Mouse (Mus musculus): ENCODE measurements around the gene Coa5.
A peak's percentile ranks its signal among the peaks of the same experiment; 100 is the strongest.

The Coa5 gene

GRCm38 (mm10) chr1:37429366-37430296, at the start of gene Coa5, which contains the start of gene Unc50:
Gene Coa5, minus strand, starts transcription at chr1:37430103.
Gene Unc50, plus strand, starts transcription at chr1:37430139.
- peak; percentile 94 for DNase-seq (ENCODE audit: low spot score)

GRCm38 (mm10) chr1:37479074-37479473, 49.2 kb upstream of the Coa5 start:
- no peak for DNase-seq (ENCODE audit: low spot score)

GRCm38 (mm10) chr1:37478416-37478815, 48.5 kb upstream of the Coa5 start:
- no peak for DNase-seq (ENCODE audit: low spot score)

GRCm38 (mm10) chr1:37477928-37478327, 48.0 kb upstream of the Coa5 start:
- DNase-seq (ENCODE audit: low spot score) = no peak

- DNase-seq (ENCODE audit: low spot score) = no peak
Observed at GRCm38 (mm10) chr1:37477250-37477649, 47.3 kb upstream of the Coa5 start.

GRCm38 (mm10) chr1:37475312-37475711, 45.4 kb upstream of the Coa5 start:
- no peak for DNase-seq (ENCODE audit: low spot score)

- no peak for DNase-seq (ENCODE audit: low spot score)
Observed at GRCm38 (mm10) chr1:37474634-37475190, 44.8 kb upstream of the Coa5 start.

GRCm38 (mm10) chr1:37474046-37474445, 44.1 kb upstream of the Coa5 start:
- DNase-seq (ENCODE audit: low spot score) = no peak

- DNase-seq (ENCODE audit: low spot score) = no peak
Observed at GRCm38 (mm10) chr1:37473251-37473650, 43.3 kb upstream of the Coa5 start.

- no peak for DNase-seq (ENCODE audit: low spot score)
Observed at GRCm38 (mm10) chr1:37471179-37472148, 41.6 kb upstream of the Coa5 start.

- DNase-seq (ENCODE audit: low spot score) = no peak
Observed at GRCm38 (mm10) chr1:37469007-37469406, 39.1 kb upstream of the Coa5 start.

GRCm38 (mm10) chr1:37467806-37468205, 37.9 kb upstream of the Coa5 start:
- no peak for DNase-seq (ENCODE audit: low spot score)

GRCm38 (mm10) chr1:37466322-37466995, 36.6 kb upstream of the Coa5 start:
- DNase-seq (ENCODE audit: low spot score) = no peak

GRCm38 (mm10) chr1:37464878-37465452, 35.1 kb upstream of the Coa5 start:
- no peak for DNase-seq (ENCODE audit: low spot score)

GRCm38 (mm10) chr1:37457546-37457945, 27.6 kb upstream of the Coa5 start:
- DNase-seq (ENCODE audit: low spot score) = no peak

- no peak for DNase-seq (ENCODE audit: low spot score)
Observed at GRCm38 (mm10) chr1:37451270-37451669, 21.4 kb upstream of the Coa5 start.

GRCm38 (mm10) chr1:37448361-37449095, 18.6 kb upstream of the Coa5 start:
- peak; percentile 26 for DNase-seq (ENCODE audit: low spot score)

- no peak for DNase-seq (ENCODE audit: low spot score)
Observed at GRCm38 (mm10) chr1:37442848-37443835, 13.2 kb upstream of the Coa5 start.

GRCm38 (mm10) chr1:37436419-37436818, 6.5 kb upstream of the Coa5 start:
- no peak for DNase-seq (ENCODE audit: low spot score)

Data from ovary, postnatal 36 days (tissue).